Mouse (Mus musculus) erythroid progenitor cell, adult 5-6 weeks (primary cell): ENCODE results near the gene Kiss1r. TPM values are rescaled to one million over a fixed set of nuclear protein-coding genes. Genes with fewer than 3 reads are reported as not detected.
A peak's percentile ranks its signal among the peaks of the same experiment; 100 is the strongest.

Experiments
- ATAC-seq: replicated peaks from 2 replicates; pipeline ENCODE4 v1.8.0; 2016; ENCODE audit warnings: moderate number of reproducible peaks, mild to moderate bottlenecking, moderate TSS enrichment, inconsistent platforms; ENCODE audit not compliant: poor library complexity, low FRiP score, severe bottlenecking
- total RNA-seq, 2 experiments: library from RNA; stranded (forward) in 1 of 2; stranded (reverse) in 1 of 2; fragments of 150-400 nt in 1 of 2; fragments of 186-747, 209-891 nt in 1 of 2; gene quantifications; 2 replicates each; pipeline versions ENCODE4 v1.2.3 to v1.2.4; 2015 to 2017; ENCODE audit warnings: low replicate concordance in 2 of 2

Kiss1r gene
- total RNA-seq, 2 experiments from 2014 or later, result not detected

DNA sequence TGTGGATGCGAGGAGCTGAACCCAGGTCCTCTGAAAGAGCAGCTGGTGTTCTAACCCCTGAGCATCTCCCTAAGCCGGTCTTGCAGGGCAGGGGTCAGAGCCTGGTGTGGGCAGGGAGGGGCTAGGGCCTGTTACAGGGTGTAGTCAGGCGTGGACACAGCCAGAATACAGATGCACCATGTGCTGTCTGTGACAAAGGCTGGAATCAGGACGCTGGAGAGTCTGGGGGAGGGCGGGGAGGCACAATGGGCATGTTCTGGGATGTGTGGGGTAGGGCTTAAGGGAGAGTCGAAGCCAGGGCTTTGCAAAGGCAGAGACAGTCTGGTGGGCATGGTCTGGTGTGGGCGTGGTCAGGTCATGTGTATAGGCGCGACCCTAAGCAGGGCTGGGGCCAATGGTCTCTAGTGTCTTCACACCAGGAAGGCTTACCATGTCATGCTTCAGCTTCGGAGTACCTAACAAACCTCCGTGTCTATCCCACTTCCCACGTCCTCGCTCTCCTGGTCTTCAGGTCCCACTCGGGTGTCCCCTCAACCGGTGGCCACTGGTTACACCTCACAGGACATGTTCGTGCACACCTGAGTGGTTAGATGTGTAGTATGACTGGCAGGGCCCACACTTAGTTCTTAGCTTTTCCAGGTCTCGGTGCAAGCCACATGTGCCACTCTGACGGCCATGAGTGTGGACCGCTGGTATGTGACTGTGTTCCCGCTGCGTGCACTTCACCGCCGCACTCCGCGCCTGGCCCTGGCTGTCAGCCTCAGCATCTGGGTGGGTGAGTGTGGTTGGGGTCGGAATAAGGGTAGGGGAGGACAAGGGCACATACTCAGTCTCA lies 3.5 kb downstream of the Kiss1r start:
- ATAC-seq, result no peak

DNA sequence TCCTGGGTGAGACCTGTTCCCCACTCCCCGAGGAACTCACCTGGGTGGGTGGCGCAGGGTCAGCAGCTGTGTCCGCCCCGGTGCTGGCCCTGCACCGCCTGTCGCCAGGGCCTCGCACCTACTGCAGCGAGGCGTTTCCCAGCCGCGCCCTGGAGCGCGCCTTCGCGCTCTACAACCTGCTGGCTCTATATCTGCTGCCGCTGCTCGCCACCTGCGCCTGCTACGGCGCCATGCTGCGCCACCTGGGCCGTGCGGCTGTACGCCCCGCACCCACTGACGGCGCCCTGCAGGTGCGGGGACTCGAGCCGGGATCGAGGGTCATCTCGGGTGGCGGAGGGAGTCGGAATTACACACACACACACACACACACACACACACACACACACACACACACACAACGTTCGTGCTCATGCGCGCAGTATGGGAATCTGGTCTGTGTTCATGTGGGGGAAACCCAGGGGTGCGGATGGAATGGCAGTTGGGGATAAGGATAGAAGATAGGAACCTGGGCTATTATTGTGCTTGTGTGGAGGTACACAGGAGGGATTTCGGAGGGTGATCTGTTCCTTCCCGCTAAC lies 4.3 kb downstream of the Kiss1r start, which contains the start of gene R3hdm4:
TSS of gene R3hdm4 (minus strand) at position 251 of the 578 bp plus-strand sequence.
- ATAC-seq, result no peak

- no peak for ATAC-seq
These were observed 4.8 kb downstream of the Kiss1r start for GRCm38 (mm10) chr10:79921572-79921971.

DNA sequence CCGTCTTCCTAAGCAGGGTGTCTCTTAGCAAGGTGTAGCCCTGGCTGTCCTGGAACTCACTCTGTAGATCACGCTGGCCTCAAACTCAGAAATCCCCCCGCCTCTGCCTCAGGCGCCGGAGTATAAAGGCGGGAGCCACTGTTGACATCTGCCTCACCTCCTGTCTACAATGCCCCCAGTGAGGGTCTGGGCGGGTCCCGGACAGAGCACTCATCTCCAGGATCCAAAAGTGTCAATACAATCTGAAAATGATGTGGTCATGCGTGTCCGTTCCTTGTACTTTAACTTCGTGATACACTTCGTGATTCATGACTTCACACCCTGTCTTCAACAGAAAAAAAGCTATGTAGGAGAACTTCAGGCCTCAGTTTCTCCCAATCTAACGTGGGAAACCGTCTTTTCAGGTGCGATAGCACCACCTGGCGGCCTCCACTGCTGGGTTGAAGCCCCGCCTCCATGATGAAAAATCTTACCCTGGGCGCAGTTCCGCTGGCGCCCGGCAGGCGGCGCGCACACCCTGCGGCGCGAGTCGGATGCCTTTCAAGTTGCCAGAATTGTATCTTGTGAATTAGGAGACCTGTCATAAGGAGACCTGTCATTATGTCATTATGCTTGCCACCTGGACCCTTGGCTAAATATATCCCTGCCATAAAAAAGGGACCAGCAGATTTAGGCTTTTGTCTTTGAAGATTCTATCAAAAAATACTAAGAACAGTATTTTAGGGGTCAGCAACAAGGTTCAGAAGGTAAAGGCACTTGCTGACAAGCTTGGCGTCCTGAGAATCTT lies 8.4 kb downstream of the Kiss1r start:
- ATAC-seq, result peak; percentile 68

DNA sequence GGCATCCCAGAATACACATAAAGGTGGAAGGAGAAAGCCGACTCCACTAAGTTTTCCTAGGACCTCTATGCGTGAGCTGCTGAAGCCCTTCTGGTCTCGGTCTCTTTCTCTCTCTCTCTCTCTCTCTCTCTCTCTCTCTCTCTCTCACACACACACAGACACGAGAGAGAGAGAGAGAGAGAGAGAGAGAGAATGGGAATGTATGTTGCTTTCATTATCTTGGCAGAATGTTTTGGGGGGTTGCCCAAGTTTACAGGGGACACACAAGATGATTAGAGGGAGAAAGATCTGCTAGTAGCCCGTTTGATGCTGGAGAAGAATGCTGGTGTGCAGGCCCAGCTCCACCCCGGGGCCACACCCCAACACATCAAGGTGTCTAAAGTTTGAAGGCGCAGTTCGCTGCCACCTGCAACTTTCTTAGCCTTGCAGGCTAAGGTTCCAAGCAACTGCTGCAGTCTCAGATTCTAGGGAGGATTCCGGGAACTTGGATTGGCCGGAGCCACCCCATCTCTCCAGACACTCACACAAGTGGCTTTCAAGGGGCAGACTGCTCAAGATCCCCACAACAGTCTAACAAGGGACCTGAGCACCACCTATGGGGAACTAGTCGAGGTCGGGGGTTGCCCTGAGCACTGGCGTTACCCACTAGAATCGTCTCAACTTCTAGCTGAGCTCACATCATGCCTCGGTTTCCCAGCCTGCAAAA lies 9.2 kb downstream of the Kiss1r start:
- peak; percentile 26 for ATAC-seq

DNA sequence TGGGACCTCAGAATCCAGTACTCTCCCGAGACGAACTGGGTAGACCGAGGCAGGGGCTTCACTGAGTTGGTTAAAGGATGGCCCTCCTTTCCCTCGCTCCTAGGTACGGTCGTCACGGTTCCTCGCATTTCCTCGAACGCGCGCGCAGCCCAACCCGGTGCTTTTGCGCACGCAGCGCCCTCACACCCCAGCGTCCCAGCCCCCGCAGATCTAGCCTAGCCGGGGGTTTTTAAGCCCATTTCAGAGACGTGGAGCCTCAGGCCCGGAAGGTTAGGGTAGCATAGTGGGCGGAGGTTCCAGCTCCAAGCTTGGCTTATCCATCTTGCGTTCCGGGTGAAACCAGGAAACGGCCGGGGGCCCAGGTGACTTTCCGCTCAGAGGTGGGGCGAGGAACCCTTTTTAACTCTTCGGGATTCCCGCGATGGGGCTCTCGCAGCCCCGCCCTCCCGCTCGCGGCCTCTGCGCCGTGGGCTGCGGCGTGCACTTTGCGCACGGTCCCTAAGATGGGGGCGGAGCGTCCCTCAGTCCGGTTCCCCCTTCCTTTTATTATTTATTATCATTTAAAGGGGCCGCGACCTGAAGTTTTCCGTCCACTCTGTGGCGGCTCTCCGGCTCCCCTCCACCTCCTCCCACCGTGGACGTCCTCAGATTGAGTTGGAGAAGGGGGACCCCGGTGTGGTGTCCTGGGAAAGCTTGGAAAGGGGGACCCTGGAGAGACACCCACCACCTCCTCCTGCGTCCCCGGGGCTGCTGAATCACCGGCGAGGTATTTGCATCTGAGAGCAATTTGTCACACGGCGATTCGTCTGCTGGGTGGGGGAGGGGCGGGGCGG lies 9.9 kb downstream of the Kiss1r start, which contains the start of gene Arid3a:
TSS of gene Arid3a (plus strand) at position 553 of the 833 bp plus-strand sequence.
- peak; percentile 71 for ATAC-seq

- ATAC-seq, result no peak
These were observed 10.7 kb downstream of the Kiss1r start for GRCm38 (mm10) chr10:79927324-79928029.

- no peak for ATAC-seq
These were observed 11.4 kb downstream of the Kiss1r start for GRCm38 (mm10) chr10:79928030-79928694.

- ATAC-seq, result no peak
These were observed 12.3 kb downstream of the Kiss1r start for GRCm38 (mm10) chr10:79928907-79929701.

DNA sequence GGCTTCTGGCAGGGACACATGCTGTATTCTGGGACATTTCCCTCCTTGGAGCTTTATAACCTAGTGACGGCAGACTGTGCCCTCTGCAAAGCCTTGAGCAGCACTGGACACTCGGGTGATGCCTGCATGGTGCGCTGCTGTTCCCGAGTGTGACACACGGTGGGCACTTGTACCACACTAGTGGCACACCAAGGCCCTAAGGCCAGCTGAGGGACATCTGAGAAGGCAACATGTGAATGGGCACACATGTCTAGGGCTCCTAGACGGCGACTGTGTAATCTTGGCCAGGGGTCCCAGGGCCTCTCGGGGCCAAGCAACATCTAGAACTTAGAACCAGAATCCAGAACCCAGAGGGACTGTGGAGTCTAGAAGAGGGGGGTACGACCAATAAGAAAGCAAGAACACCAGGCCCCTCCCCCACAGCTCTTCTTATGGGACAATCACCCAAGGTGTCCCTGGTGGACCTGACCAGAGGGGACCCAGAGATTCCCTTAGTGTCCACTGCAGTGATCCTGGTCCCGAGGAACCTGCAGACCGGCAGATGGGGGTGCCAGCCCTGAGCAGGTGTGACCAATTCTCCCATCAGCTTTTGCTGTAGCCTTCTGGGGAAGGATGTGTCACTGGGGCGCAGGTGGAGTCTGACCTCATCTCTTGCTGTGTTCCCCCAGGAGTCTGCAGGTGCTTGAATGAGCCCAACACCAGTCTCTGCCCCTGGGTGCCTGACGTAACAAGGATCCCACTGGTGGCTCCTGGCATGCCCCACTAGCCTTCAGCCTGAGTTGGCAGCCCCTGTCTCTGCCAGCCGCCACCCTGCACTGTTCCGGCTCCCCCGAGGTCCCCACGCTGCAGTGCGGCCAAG lies 13.4 kb downstream of the Kiss1r start:
- ATAC-seq, result no peak

DNA sequence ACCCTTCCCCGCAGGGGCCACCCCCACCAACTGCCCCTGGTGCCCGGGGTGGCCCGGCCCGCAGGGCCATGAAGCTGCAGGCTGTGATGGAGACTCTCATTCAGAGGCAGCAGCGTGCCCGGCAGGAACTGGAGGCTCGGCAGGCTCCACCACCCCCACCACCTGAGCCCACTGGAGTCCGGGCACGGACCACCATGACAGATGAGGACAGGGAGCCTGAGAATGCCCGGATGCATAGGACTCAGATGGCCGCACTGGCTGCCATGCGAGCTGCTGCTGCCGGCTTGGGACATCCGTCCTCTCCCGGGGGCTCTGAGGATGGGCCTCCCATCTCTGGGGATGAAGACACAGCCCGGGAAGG lies 14.0 kb downstream of the Kiss1r start:
- ATAC-seq, result no peak

DNA sequence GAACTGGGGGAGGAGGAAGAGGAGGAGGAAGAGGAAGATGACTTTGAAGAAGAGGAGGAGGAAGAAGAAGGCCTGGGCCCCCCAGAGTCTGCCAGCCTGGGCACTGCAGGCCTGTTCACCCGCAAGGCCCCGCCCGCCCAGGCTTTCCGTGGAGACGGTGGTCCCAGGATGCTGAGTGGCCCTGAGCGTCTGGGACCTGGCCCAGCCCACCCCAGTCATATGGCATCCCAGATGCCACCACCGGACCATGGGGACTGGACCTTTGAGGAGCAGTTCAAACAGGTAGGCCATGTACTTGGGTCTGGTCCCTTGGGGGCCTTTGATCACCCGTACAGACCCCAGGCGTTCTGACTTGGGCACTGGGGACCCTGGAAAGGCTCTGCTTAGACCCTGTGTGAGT lies 15.0 kb downstream of the Kiss1r start:
- ATAC-seq, result no peak

GRCm38 (mm10) chr10:79932736-79933135 lies 16.0 kb downstream of the Kiss1r start:
- ATAC-seq, result no peak

GRCm38 (mm10) chr10:79933145-79933679 lies 16.4 kb downstream of the Kiss1r start:
- no peak for ATAC-seq

- ATAC-seq, result no peak
These were observed 17.1 kb downstream of the Kiss1r start for GRCm38 (mm10) chr10:79933861-79934260.

DNA sequence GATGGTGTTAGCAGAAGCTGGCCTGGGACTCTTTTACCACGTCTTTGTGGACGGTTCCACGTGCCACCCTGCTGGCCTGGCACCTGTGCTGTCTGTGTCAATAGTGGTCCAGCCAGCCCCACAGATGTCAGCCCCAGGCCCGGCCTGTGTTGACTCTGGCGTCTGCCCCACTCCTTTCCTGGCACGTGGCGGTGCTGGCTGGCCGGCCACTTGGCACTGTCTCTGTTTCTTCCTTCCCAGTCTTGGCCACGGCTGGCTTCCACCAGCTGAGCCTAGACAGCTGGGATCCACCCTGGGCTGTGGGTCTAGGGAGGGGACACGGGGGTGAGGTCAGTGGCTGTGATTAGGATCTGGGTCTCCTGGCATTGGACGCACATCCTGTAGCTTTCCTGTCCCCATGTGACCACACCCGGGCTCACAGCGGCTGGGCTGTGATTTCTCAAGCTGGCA lies 17.5 kb downstream of the Kiss1r start:
- ATAC-seq, result no peak
